Mouse (Mus musculus) testis, adult 2 months (tissue): Measurements from ENCODE around the gene Oscp1. TPM values are rescaled to one million over a fixed set of nuclear protein-coding genes. Genes with fewer than 3 reads are reported as not detected.

Experiments used
- H3K27ac ChIP-seq: fragments of 200-500 bp; 2 replicates; pipeline ENCODE4 v1.5.1; 2012; ENCODE audit warnings: low read depth, low read length; ENCODE audit not compliant: control insufficient read depth, insufficient read depth
- H3K27me3 ChIP-seq: fragments of 200-500 bp; 2 replicates; pipeline ENCODE4 v1.6.1; 2012; ENCODE audit warnings: mild to moderate bottlenecking, low read length, moderate library complexity; ENCODE audit not compliant: control insufficient read depth, insufficient read depth
- H3K36me3 ChIP-seq: fragments of 200-500 bp; 2 replicates; pipeline ENCODE4 v1.6.1; 2012; ENCODE audit warnings: mild to moderate bottlenecking, low read length; ENCODE audit not compliant: control insufficient read depth, insufficient read depth
- H3K4me1 ChIP-seq: fragments of 200-500 bp; 2 replicates; pipeline ENCODE4 v1.6.1; 2012; ENCODE audit warnings: low read length; ENCODE audit not compliant: control insufficient read depth, insufficient read depth
- H3K4me3 ChIP-seq: fragments of 200-500 bp; 2 replicates; pipeline ENCODE4 v1.5.1; 2012; ENCODE audit warnings: low read depth, mild to moderate bottlenecking, low read length, moderate library complexity, mixed read lengths; ENCODE audit not compliant: control insufficient read depth
- CTCF ChIP-seq: fragments of 200-500 bp; IDR thresholded peaks from 2 replicates; pipeline ENCODE4 v1.5.1; 2012; ENCODE audit warnings: low read depth, mild to moderate bottlenecking, inconsistent platforms, low read length, moderate library complexity; ENCODE audit not compliant: control insufficient read depth, insufficient read depth, insufficient replicate concordance
- POLR2A ChIP-seq: fragments of 200-500 bp; IDR thresholded peaks from 2 replicates; pipeline ENCODE4 v1.6.1; 2012; ENCODE audit warnings: low read depth, mild to moderate bottlenecking, inconsistent platforms, low read length, moderate library complexity; ENCODE audit not compliant: control insufficient read depth
- polyA plus RNA-seq: library from polyadenylated mRNA; depleted of rRNA; stranded (reverse); fragments of >200 nt; gene quantifications from 2 replicates; pipeline ENCODE4 v1.2.3, GENCODE M21; 2012

Gene Oscp1
- polyA plus RNA-seq, 1 experiment: 189 TPM

DNA sequence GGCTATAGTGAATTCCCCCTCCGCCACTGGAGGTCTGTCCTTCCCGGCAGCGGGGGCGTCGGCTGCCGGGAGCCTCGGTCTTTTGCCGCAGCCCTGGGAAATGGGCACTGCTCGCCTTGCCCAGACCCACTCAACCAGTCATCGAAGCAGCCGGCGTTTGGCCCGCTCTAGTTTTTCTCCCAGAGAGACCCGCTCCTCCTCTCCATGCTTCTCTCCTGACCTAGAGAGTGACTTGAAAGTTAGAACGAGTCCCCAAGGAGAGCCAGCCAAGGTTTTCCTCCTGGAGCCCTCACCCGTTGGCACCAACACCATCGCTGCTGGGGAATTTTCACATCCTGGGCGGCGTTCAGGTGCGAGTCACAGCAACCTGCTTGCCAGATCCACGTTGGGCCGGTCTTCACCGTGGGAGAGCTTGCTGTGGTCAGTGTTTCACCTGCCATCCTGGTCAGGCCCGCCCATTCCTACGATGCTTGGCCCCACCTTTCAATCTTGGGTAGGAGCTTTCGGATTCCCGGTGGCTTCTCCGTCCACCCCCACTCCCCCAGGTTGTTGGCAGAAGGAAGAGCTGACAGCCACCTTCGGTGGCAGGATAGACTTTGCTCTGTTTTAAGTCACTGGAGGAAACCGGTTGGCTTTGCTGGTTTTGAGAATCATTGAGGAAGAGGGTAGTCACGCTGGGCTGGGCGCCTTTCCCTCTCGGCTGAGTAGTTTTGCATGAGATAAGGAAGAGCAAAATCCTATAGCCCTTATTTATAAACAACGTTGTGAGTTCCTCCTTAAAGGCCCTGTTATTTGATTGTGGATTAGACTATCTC is 46.1 kb downstream of the Oscp1 start:
- Histone ChIP-seq H3K4me1 (peaks cover 18% of the 10 kb centered on the region), H3K4me3 (peak overlapping the region; percentile 94), H3K27me3 (no peaks in the 10 kb centered on the region), H3K27ac (peak overlapping the region; percentile 10; the same call in 1 of the 2 replicates), H3K36me3 (no peaks in the 10 kb centered on the region)
- TF ChIP-seq POLR2A (no peak), CTCF (no peak)

GRCm38 (mm10) chr4:126105131-126105783 is 46.9 kb downstream of the Oscp1 start:
- peaks cover 24% of the 10 kb centered on the region for H3K4me1 ChIP-seq
- H3K27ac ChIP-seq: no peak overlapping the region
- peak overlapping the region; percentile 19 for H3K4me3 ChIP-seq
- no peaks in the 10 kb centered on the region for H3K36me3 ChIP-seq
- no peak for TF ChIP-seq POLR2A
- H3K27me3 ChIP-seq: no peaks in the 10 kb centered on the region

GRCm38 (mm10) chr4:126108061-126108740 is 49.8 kb downstream of the Oscp1 start:
- Histone ChIP-seq H3K36me3 (no peaks in the 10 kb centered on the region), H3K4me1 (peaks cover 21% of the 10 kb centered on the region), H3K27ac (peak overlapping the region; percentile 40), H3K27me3 (no peaks in the 10 kb centered on the region), H3K4me3 (no peak overlapping the region)
- TF ChIP-seq POLR2A (no peak), CTCF (no peak)

DNA sequence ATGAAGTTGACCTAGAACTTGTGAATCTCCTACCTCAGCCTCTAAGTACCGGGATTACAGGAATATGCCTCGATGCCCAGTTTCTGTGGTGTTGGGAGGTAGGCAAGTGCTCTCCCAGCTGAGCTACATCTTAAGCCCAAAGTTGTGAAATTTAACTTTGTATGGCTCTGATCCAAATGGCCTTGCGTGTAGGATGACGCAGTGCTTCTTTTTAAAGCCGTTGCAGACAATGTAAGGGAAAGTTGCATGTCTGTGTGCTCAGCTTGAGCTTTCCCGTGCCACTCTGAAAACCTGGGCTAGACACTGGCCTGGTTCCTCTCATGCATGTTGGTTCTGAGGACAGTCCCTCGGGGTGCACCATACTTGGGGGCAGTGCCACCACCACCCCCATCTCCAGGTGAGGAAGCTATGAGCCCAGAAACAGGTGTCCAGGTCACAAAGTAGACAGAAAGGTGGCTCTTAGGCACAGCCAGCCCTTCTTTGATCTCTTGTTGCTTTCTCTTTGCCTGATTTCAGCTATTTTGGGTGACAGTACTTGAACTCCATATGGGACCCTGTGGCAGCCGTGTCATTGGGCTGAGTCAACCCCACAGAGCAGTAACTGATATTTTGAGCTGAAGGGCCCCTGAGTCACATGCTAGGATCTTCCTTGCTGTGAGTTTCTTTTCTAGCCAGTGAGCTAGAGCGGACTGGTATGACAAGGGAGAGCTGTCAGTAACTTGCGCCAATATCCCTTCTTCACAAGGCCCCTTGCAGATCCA is 51.4 kb downstream of the Oscp1 start:
- H3K4me1 ChIP-seq: peaks cover 15% of the 10 kb centered on the region
- H3K4me3 ChIP-seq: no peak overlapping the region
- no peaks in the 10 kb centered on the region for H3K36me3 ChIP-seq
- TF ChIP-seq POLR2A (no peak), CTCF (no peak)
- peak overlapping the region; percentile 16; the same call in 1 of the 2 replicates for H3K27ac ChIP-seq
- no peaks in the 10 kb centered on the region for H3K27me3 ChIP-seq

DNA sequence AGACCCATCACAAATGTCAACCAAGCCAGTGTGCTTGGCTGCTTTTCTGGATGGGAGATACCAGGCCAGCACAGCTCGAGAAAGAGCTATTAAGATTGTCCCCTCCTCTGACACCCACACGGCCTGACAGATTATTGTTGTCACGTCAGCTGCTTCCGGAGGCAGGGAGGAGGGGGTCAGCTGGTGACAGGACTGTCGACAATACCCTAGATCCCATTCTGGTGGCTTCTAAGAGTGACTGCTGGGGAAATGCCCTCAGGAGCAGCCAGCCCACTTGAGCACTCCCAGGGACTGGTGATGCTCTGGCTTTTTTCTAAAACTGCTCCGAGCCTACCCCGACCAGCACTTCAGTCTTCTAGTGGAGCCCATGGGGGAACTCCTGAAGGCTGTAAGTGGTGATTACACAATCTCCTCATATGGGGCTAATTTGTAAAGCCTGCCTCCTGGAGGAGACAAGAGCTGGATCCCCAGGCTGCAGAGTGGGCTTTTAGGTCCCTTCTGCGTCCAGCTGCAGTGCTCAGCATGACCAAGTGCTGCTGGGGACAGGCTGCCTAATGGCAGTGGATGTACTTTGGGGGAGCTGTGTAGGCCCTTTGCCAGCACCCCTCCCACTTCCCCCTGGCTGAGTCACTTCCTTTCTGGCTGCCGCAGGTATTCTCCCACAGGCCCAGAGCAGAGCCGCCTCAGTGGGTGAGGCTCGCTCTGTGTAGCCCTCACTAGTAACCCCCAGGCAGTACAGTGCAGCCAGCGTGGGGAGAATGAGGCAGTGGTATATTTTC is 52.2 kb downstream of the Oscp1 start:
- no peak overlapping the region for H3K4me3 ChIP-seq
- TF ChIP-seq POLR2A (no peak), CTCF (no peak)
- no peaks in the 10 kb centered on the region for H3K27me3 ChIP-seq
- no peaks in the 10 kb centered on the region for H3K36me3 ChIP-seq
- peak overlapping the region; percentile 66 for H3K27ac ChIP-seq
- peaks cover 13% of the 10 kb centered on the region for H3K4me1 ChIP-seq

DNA sequence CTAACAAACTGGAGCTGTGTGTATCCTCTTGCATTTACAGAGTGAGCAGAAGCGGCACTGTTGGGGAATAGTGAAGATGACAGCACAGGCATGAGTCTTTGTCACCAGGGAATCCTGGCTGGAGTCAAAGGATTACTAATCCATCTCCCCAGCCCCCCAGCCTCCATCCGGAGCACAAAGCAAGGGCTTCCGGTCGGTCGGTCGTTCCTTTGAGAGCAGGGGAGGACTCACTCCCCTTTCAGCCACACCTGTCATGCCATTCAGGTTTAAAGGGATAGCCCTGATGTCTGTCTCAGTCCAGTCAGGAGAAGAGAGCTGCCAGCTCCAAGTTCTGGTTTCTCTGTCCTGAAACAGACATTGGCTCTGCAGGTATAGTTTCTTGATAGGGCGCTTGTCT is 52.8 kb downstream of the Oscp1 start:
- TF ChIP-seq POLR2A: no peak
- TF ChIP-seq CTCF: no peak
- Histone ChIP-seq H3K27ac (peak overlapping the region; percentile 0), H3K36me3 (no peaks in the 10 kb centered on the region), H3K4me1 (peaks cover 13% of the 10 kb centered on the region), H3K4me3 (no peak overlapping the region), H3K27me3 (no peaks in the 10 kb centered on the region)
